Mouse (Mus musculus): ENCODE results near the gene Txndc11. TPM values are rescaled to one million over a fixed set of nuclear protein-coding genes. Genes with fewer than 3 reads are reported as not detected.
"Not testable (repeated sequence)": the region's sequence is repeated elsewhere in the genome, so short reads cannot be mapped to it uniquely, and the experiment has no call there.

Gene Txndc11
- polyA plus RNA-seq, 1 experiment from 2014 or later: 27.0 TPM

GRCm38 (mm10) chr16:11143706-11144483, 9.4 kb upstream of the Txndc11 start:
- H3K4me1 ChIP-seq; H3K27ac ChIP-seq (replicated peaks); H3K27me3 ChIP-seq (ENCODE audit: low read depth, poor library complexity, severe bottlenecking); H3K4me3 ChIP-seq; H3K9me3 ChIP-seq (replicated peaks): not testable (repeated sequence)
- 15% methylated on average over 56 of the region's 56 CpGs for WGBS
- DNase-seq (ENCODE audit: low spot score): peak; percentile 27
- peaks cover 69% of the 10 kb centered on the region for H3K36me3 ChIP-seq

GRCm38 (mm10) chr16:11133476-11134347, 738 bp downstream of the Txndc11 start:
- WGBS: under 1% methylated on average over 34 of the region's 34 CpGs
- no peak for DNase-seq (ENCODE audit: low spot score)
- H3K27ac ChIP-seq (replicated peaks): peak overlapping the region; percentile 93

GRCm38 (mm10) chr16:11132839-11133238, 1.6 kb downstream of the Txndc11 start:
- peak overlapping the region; percentile 98 for H3K4me3 ChIP-seq
- peaks cover 18% of the 10 kb centered on the region for H3K36me3 ChIP-seq
- H3K27ac ChIP-seq (replicated peaks): no peak overlapping the region
- H3K9me3 ChIP-seq (replicated peaks): no peaks in the 10 kb centered on the region
- H3K27me3 ChIP-seq (ENCODE audit: low read depth, poor library complexity, severe bottlenecking): no peaks in the 10 kb centered on the region
- H3K4me1 ChIP-seq: peaks cover 30% of the 10 kb centered on the region
- 38% methylated on average over 2 of the region's 2 CpGs for WGBS
- no peak for DNase-seq (ENCODE audit: low spot score)

More at GRCm38 (mm10) chr16:11133476-11134347, 738 bp downstream of the Txndc11 start:
- H3K36me3 ChIP-seq: peaks cover 20% of the 10 kb centered on the region
- H3K9me3 ChIP-seq (replicated peaks): no peaks in the 10 kb centered on the region
- H3K27me3 ChIP-seq (ENCODE audit: low read depth, poor library complexity, severe bottlenecking): no peaks in the 10 kb centered on the region
- H3K4me1 ChIP-seq: peaks cover 30% of the 10 kb centered on the region
- peak overlapping the region; percentile 98 for H3K4me3 ChIP-seq

DNA sequence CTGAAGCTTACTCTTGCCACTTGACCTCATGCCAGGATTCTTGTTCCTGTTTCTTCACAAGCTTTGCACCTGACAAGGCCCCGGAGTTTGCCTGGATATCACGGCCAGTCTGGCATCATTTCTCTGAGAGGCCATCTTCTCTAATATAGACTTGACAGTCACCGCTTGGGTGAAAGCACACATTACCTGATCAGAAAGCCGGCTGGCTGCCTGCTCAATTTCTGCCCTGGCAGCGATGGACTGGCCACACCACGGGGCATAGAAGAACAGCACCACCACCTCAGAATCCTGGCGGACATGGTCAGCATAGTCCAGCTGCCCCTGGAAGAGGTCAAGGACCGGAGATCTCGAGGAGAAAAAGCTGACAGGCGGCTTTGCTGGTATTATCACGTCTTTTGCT, 6.1 kb downstream of the Txndc11 start:
- Histone ChIP-seq H3K27ac (replicated peaks) (no peak overlapping the region), H3K27me3 (ENCODE audit: low read depth, poor library complexity, severe bottlenecking) (no peaks in the 10 kb centered on the region), H3K36me3 (peaks cover 47% of the 10 kb centered on the region), H3K9me3 (replicated peaks) (no peaks in the 10 kb centered on the region), H3K4me3 (no peak overlapping the region), H3K4me1 (peaks cover 16% of the 10 kb centered on the region)
- DNase-seq (ENCODE audit: low spot score): no peak
- WGBS: 90% methylated on average over 11 of the region's 11 CpGs

- no peak overlapping the region for H3K4me3 ChIP-seq
- H3K27ac ChIP-seq (replicated peaks): no peak overlapping the region
- H3K27me3 ChIP-seq (ENCODE audit: low read depth, poor library complexity, severe bottlenecking): no peaks in the 10 kb centered on the region
- no peaks in the 10 kb centered on the region for H3K4me1 ChIP-seq
- peaks cover 76% of the 10 kb centered on the region for H3K36me3 ChIP-seq
- WGBS: 91% methylated on average over 2 of the region's 2 CpGs
- H3K9me3 ChIP-seq (replicated peaks): no peaks in the 10 kb centered on the region
- no peak for DNase-seq (ENCODE audit: low spot score)
These were observed 9.1 kb downstream of the Txndc11 start for GRCm38 (mm10) chr16:11125371-11125770.

- WGBS: 97% methylated on average over 1 of the region's 1 CpGs
- Histone ChIP-seq H3K27ac (replicated peaks) (no peak overlapping the region), H3K9me3 (replicated peaks) (no peaks in the 10 kb centered on the region), H3K4me1 (no peaks in the 10 kb centered on the region), H3K36me3 (peaks cover 87% of the 10 kb centered on the region), H3K4me3 (no peak overlapping the region), H3K27me3 (ENCODE audit: low read depth, poor library complexity, severe bottlenecking) (no peaks in the 10 kb centered on the region)
- no peak for DNase-seq (ENCODE audit: low spot score)
These were observed 10.3 kb downstream of the Txndc11 start for GRCm38 (mm10) chr16:11124110-11124509.

- Histone ChIP-seq H3K4me1 (no peaks in the 10 kb centered on the region), H3K4me3 (no peak overlapping the region), H3K27ac (replicated peaks) (no peak overlapping the region), H3K36me3 (peaks cover 83% of the 10 kb centered on the region), H3K9me3 (replicated peaks) (no peaks in the 10 kb centered on the region), H3K27me3 (ENCODE audit: low read depth, poor library complexity, severe bottlenecking) (no peaks in the 10 kb centered on the region)
- WGBS: 89% methylated on average over 2 of the region's 2 CpGs
- DNase-seq (ENCODE audit: low spot score): no peak
These were observed 11.8 kb downstream of the Txndc11 start for GRCm38 (mm10) chr16:11122625-11123024.

- Histone ChIP-seq H3K9me3 (replicated peaks) (no peaks in the 10 kb centered on the region), H3K27me3 (ENCODE audit: low read depth, poor library complexity, severe bottlenecking) (no peaks in the 10 kb centered on the region), H3K27ac (replicated peaks) (no peak overlapping the region), H3K4me3 (no peak overlapping the region), H3K36me3 (peaks cover 42% of the 10 kb centered on the region), H3K4me1 (no peaks in the 10 kb centered on the region)
- 80% methylated on average over 4 of the region's 4 CpGs for WGBS
- no peak for DNase-seq (ENCODE audit: low spot score)
These were observed 25.2 kb downstream of the Txndc11 start for GRCm38 (mm10) chr16:11109198-11109740.

DNA sequence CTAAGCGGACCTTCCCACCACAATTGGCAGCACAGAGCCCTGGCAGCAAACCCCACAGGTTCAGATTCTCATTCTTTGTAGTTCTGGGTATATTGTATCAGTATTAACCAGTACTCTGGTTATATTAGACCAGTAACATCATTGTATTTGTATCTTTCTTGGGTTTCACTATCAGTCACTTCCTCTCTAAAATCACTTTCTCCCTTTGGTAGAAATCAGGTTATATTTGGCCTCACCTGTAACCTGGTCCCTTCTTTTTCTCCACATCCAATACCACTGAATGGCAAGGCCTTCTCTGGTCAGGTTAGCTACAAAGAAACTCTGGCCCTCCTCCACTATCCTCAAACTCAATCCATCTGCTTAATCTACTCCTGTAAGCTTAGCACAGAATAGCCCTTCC, 29.5 kb downstream of the Txndc11 start:
- Histone ChIP-seq H3K4me1 (no peaks in the 10 kb centered on the region), H3K4me3 (no peak overlapping the region), H3K27me3 (ENCODE audit: low read depth, poor library complexity, severe bottlenecking) (no peaks in the 10 kb centered on the region), H3K27ac (replicated peaks) (no peak overlapping the region), H3K36me3 (peaks cover 49% of the 10 kb centered on the region), H3K9me3 (replicated peaks) (no peaks in the 10 kb centered on the region)
- DNase-seq (ENCODE audit: low spot score): no peak
- WGBS: 86% methylated on average over 1 of the region's 1 CpGs

DNA sequence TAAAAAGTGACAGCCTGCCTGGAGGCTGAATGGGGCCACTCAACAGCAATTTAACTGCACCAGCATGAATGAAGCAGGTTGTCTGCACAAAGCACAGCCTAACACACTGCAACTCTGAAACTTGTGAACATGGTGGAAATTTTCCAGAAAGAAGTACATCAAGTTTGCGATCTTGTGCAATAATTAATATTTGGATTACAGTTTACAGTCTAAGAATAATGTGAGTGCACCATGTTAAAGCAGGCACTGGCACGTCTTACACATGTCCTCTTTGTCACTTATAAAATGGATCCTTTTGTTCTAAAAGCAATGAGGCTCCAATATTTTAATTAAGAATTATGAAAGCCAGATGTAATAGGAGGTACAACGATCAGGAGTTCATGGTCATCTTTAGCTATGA, 37.1 kb downstream of the Txndc11 start:
- no peak for DNase-seq (ENCODE audit: low spot score)
- Histone ChIP-seq H3K27me3 (ENCODE audit: low read depth, poor library complexity, severe bottlenecking) (no peaks in the 10 kb centered on the region), H3K9me3 (replicated peaks) (no peaks in the 10 kb centered on the region), H3K4me1 (no peaks in the 10 kb centered on the region), H3K4me3 (no peak overlapping the region), H3K27ac (replicated peaks) (no peak overlapping the region), H3K36me3 (peaks cover 26% of the 10 kb centered on the region)
- 92% methylated on average over 3 of the region's 3 CpGs for WGBS

- peaks cover 46% of the 10 kb centered on the region for H3K36me3 ChIP-seq
- no peaks in the 10 kb centered on the region for H3K9me3 ChIP-seq (replicated peaks)
- no peaks in the 10 kb centered on the region for H3K27me3 ChIP-seq (ENCODE audit: low read depth, poor library complexity, severe bottlenecking)
- no peak overlapping the region for H3K4me3 ChIP-seq
- no peaks in the 10 kb centered on the region for H3K4me1 ChIP-seq
- WGBS: 92% methylated on average over 13 of the region's 13 CpGs
- H3K27ac ChIP-seq (replicated peaks): no peak overlapping the region
- DNase-seq (ENCODE audit: low spot score): no peak
These were observed 40.6 kb downstream of the Txndc11 start for GRCm38 (mm10) chr16:11093717-11094386.

GRCm38 (mm10) chr16:11092523-11092922, 41.9 kb downstream of the Txndc11 start:
- 92% methylated on average over 3 of the region's 3 CpGs for WGBS
- no peak overlapping the region for H3K4me3 ChIP-seq
- no peaks in the 10 kb centered on the region for H3K9me3 ChIP-seq (replicated peaks)
- H3K27ac ChIP-seq (replicated peaks): no peak overlapping the region
- no peaks in the 10 kb centered on the region for H3K4me1 ChIP-seq
- peaks cover 60% of the 10 kb centered on the region for H3K36me3 ChIP-seq
- DNase-seq (ENCODE audit: low spot score): no peak
- H3K27me3 ChIP-seq (ENCODE audit: low read depth, poor library complexity, severe bottlenecking): no peaks in the 10 kb centered on the region

Measured in midbrain, embryonic 10.5 days (tissue).